Mouse (Mus musculus) heart, postnatal 0 days (tissue): ENCODE measurements around the gene Aim2.

Experiments
- CTCF ChIP-seq: IDR thresholded peaks from 2 replicates; pipeline ENCODE4 v1.5.1; 2016; ENCODE audit warnings: antibody characterized with exemption, control low read depth, low read depth
- EP300 ChIP-seq: IDR thresholded peaks from 2 replicates; pipeline ENCODE4 v1.6.1; 2016; ENCODE audit warnings: antibody characterized with exemption, low read depth

DNA sequence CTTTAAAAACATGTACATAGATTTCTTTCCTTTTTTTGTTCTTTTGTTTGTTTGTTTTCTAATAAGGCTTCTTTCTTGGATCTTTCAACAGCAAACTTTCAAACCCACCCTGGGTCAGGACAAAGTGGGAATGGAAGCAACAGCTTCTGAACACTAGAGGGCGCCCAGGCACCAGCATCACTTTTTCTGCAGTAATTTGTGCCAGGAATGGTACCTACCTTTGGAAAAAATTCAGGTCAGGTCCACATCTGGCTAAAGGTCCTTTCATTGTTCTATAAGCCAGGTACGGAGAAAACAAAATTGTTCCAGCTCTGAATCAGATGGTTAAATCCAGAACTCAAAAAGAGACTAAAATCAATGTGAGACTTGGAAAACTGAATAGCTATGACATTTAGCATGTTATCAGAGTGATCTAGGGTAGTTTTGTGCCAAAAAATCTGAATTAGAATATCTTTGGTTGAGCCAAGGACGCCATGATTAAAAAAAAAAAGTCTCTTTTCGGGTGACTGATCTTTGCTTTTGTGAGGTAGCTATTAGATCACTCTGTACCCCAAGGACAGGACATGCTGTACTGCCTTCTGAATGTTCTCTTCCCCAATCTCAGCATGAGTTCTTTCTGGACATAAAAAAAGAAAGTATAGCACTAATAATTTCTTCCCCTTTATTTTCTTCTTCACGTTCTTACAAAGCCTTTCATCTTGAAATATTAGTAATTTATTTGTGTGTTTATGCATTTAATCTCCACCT lies 26.7 kb upstream of the Aim2 start:
- TF ChIP-seq CTCF (peak; percentile 64), EP300 (no peak)
